Comparison of ENCODE assay signal across 16 mouse cellular contexts in genomic region chr2:35626181-35626727, GRCm38 (mm10).
A peak's percentile ranks its signal among the peaks of the same experiment; 100 is the strongest.
DNase-seq lines count a peak whose midpoint lies in the region; ATAC-seq and TF ChIP-seq lines count a peak whose summit lies in the region.
"Had no signal": no experiment of that assay in that cellular context is flagged by ENCODE, and none has a peak within 500 bp of the region (broad histone marks: within the 10 kb centered on the region; RNA-seq: fewer than 3 reads in every experiment).

No protein-coding gene starts in this region.

- no peaks in the 10 kb centered on the region for H3K27me3 ChIP-seq in heart, embryonic 13.5 days (replicated peaks)
- no peaks in the 10 kb centered on the region for H3K27me3 ChIP-seq in lung, embryonic 16.5 days (ENCODE audit: control insufficient read depth, insufficient read depth, low read depth, low read length)
- no peaks in the 10 kb centered on the region for H3K27me3 ChIP-seq in limb, embryonic 12.5 days
- H3K27me3 ChIP-seq: CH12.LX, Patski had no signal

- no peak for DNase-seq in heart, postnatal 4 days
- DNase-seq in lung, adult 2 months = no peak
- peak; percentile 92 for DNase-seq in cerebellum, adult 9-10 months
- no peak for DNase-seq in yolk sac, embryonic 10.5 days (ENCODE audit: low spot score)
- no peak for DNase-seq in layer of hippocampus, adult 11-12 months (ENCODE audit: low spot score)
- DNase-seq: adrenal gland, adult 2 months; kidney, adult 8-10 months; layer of hippocampus, adult 9-11 months; lung, adult 18-20 months; right cerebral cortex, postnatal 14 days had no signal

- no peak for ATAC-seq in heart, embryonic 13.5 days (ENCODE audit: extremely low read depth, insufficient number of reproducible peaks, low FRiP score, low TSS enrichment)
- no peak for ATAC-seq in lung, embryonic 16.5 days (ENCODE audit: low read depth)
- ATAC-seq in limb, embryonic 12.5 days (ENCODE audit: insufficient number of reproducible peaks, insufficient read depth, low FRiP score, low TSS enrichment, low read depth) = no peak
- ATAC-seq: Patski had no signal

- peaks cover 94% of the 10 kb centered on the region for H3K4me1 ChIP-seq in heart, embryonic 13.5 days
- H3K4me1 ChIP-seq in lung, embryonic 16.5 days (replicated peaks; ENCODE audit: control insufficient read depth, insufficient read depth, low read length) = peaks cover 57% of the 10 kb centered on the region
- H3K4me1 ChIP-seq in lung, adult 2 months (ENCODE audit: control insufficient read depth, insufficient read depth, low read length) = peaks cover 36% of the 10 kb centered on the region
- peaks cover 64% of the 10 kb centered on the region for H3K4me1 ChIP-seq in limb, embryonic 12.5 days (replicated peaks)

- TF ChIP-seq POLR2A in lung, adult 2 months (IDR thresholded peaks at IDR 0.05; ENCODE audit: borderline replicate concordance, extremely low read depth, low read depth, low read length) = no peak

- peak overlapping the region; percentile 63 for H3K9ac ChIP-seq in heart, embryonic 13.5 days
- H3K9ac ChIP-seq in lung, embryonic 16.5 days (ENCODE audit: low read length) = no peak overlapping the region
- peak overlapping the region; percentile 12; the same call in 1 of the 2 replicates for H3K9ac ChIP-seq in limb, embryonic 12.5 days (replicated peaks)

- WGBS in heart, embryonic 13.5 days = 46% methylated on average over 9 of the region's 9 CpGs
- WGBS in lung, embryonic 16.5 days = 63% methylated on average over 9 of the region's 9 CpGs
- 76% methylated on average over 9 of the region's 9 CpGs for WGBS in lung, adult 2 months
- WGBS in limb, embryonic 12.5 days = 72% methylated on average over 9 of the region's 9 CpGs

- H3K4me3 ChIP-seq in heart, embryonic 13.5 days = no peak overlapping the region
- no peak overlapping the region for H3K4me3 ChIP-seq in lung, embryonic 16.5 days (ENCODE audit: low read length)
- H3K4me3 ChIP-seq in lung, adult 2 months (replicated peaks; ENCODE audit: extremely low read depth, low read depth, low read length) = no peak overlapping the region
- no peak overlapping the region for H3K4me3 ChIP-seq in limb, embryonic 12.5 days (replicated peaks)
- H3K4me3 ChIP-seq: megakaryocyte, embryonic 14.5 days had no signal

- TF ChIP-seq CTCF in lung, adult 2 months (IDR thresholded peaks at IDR 0.05; ENCODE audit: insufficient read depth, low read length) = no peak

- peak overlapping the region; percentile 87 for H3K27ac ChIP-seq in heart, embryonic 13.5 days (replicated peaks)
- H3K27ac ChIP-seq in lung, embryonic 16.5 days (ENCODE audit: low read length) = peak overlapping the region; percentile 50
- peak overlapping the region; percentile 56; the same call in 1 of the 2 replicates for H3K27ac ChIP-seq in limb, embryonic 12.5 days

- H3K36me3 ChIP-seq in heart, embryonic 13.5 days = peaks cover 30% of the 10 kb centered on the region
- no peaks in the 10 kb centered on the region for H3K36me3 ChIP-seq in lung, embryonic 16.5 days (ENCODE audit: control insufficient read depth, insufficient read depth, low read length)
- peaks cover 34% of the 10 kb centered on the region for H3K36me3 ChIP-seq in limb, embryonic 12.5 days

- peak overlapping the region; percentile 58 for H3K4me2 ChIP-seq in heart, embryonic 13.5 days
- H3K4me2 ChIP-seq in lung, embryonic 16.5 days (ENCODE audit: low read depth, low read length) = no peak overlapping the region
- no peak overlapping the region for H3K4me2 ChIP-seq in limb, embryonic 12.5 days

- no peaks in the 10 kb centered on the region for H3K9me3 ChIP-seq in heart, embryonic 13.5 days
- no peaks in the 10 kb centered on the region for H3K9me3 ChIP-seq in lung, embryonic 16.5 days (ENCODE audit: control insufficient read depth, low read length)
- no peaks in the 10 kb centered on the region for H3K9me3 ChIP-seq in limb, embryonic 12.5 days
